Mouse (Mus musculus) midbrain, embryonic 14.5 days (tissue): ENCODE measurements at regions not wholly inside any gene's neighbourhood (a gene's known extent, or its start where the extent isn't known, plus 50 kb on each side); places are given as distances from the start of the nearest gene placed in this dataset.

Experiments used
- ATAC-seq: fragments of 200-750 bp; cut with Nextera tagmentation; 2 replicates; pipeline ENCODE4 v1.8.0; 2017; ENCODE audit warnings: moderate number of reproducible peaks, moderate library complexity; ENCODE audit not compliant: low FRiP score, low TSS enrichment
- DNase-seq: peaks from one replicate; pipeline ENCODE4 v3.0.0-alpha.2; 2015
- H3K27ac ChIP-seq: fragments of 300-500 bp; sonication (generic); replicated peaks from 2 replicates; pipeline ENCODE4 v1.5.1; 2014; ENCODE audit warnings: mild to moderate bottlenecking, low read depth, low read length, moderate library complexity
- H3K27me3 ChIP-seq: fragments of 300-500 bp; sonication (generic); 2 replicates; pipeline ENCODE4 v1.6.1; 2014; ENCODE audit warnings: low read length, control low read depth, mixed read lengths; ENCODE audit not compliant: control insufficient read depth, insufficient read depth
- H3K36me3 ChIP-seq: fragments of 300-500 bp; sonication (generic); 2 replicates; pipeline ENCODE4 v1.6.1; 2014; ENCODE audit warnings: low read length, control low read depth; ENCODE audit not compliant: control insufficient read depth, insufficient read depth
- H3K4me1 ChIP-seq: fragments of 300-500 bp; sonication (generic); 2 replicates; pipeline ENCODE4 v1.6.1; 2014; ENCODE audit warnings: mild to moderate bottlenecking, antibody characterized with exemption, low read length, control low read depth; ENCODE audit not compliant: control insufficient read depth, insufficient read depth
- H3K4me2 ChIP-seq: fragments of 300-500 bp; sonication (generic); 2 replicates; pipeline ENCODE4 v1.6.1; 2014; ENCODE audit warnings: mild to moderate bottlenecking, low read length, moderate library complexity
- H3K4me3 ChIP-seq: fragments of 300-500 bp; sonication (generic); replicated peaks from 2 replicates; pipeline ENCODE4 v1.5.1; 2014; ENCODE audit warnings: low read depth, low read length
- H3K9ac ChIP-seq: fragments of 300-500 bp; sonication (generic); replicated peaks from 2 replicates; pipeline ENCODE4 v1.6.1; 2014; ENCODE audit warnings: mild to moderate bottlenecking, low read length, moderate library complexity
- H3K9me3 ChIP-seq: fragments of 300-500 bp; sonication (generic); 2 replicates; pipeline ENCODE4 v1.6.1; 2016; ENCODE audit warnings: low read length, control low read depth, mixed read lengths; ENCODE audit not compliant: control insufficient read depth
- WGBS: fragments of 180-500 bp; shearing (Covaris S2); extraction: QIAGEN DNeasy Blood & Tissue Kit; methylation state at CpG from one replicate; pipeline ENCODE4 v1.1.7; 2014; 5-methylcytosine and 5-hydroxymethylcytosine counted together

DNA sequence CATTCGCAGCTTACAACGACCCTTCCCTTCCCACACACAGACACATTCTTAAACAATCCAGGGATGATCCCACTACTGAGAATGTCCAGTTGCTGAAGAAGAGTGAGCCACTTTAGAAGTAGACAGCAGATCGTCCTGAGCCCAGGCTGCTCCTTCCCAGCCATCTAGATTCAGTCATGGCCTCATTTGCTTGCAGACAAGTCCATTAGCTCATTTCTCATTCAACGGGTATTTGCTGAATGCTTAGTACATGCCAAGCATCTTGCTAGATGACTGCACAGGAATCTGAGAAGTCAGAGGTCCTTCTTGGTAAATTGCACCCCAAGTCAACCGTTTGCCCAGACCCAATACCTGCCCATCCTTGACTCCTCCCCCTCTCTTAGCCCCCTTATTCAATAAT, 57.8 kb downstream of the Ier5 start:
- no peak for DNase-seq
- no peak overlapping the region for H3K4me2 ChIP-seq
- ATAC-seq, result no peak
- no peaks in the 10 kb centered on the region for H3K27me3 ChIP-seq
- H3K9me3 ChIP-seq, result no peaks in the 10 kb centered on the region
- H3K9ac ChIP-seq, result no peak overlapping the region
- H3K4me1 ChIP-seq, result no peaks in the 10 kb centered on the region
- 72% methylated on average over 5 of the region's 5 CpGs for WGBS
- H3K4me3 ChIP-seq, result no peak overlapping the region
- no peaks in the 10 kb centered on the region for H3K36me3 ChIP-seq
- no peak overlapping the region for H3K27ac ChIP-seq

DNA sequence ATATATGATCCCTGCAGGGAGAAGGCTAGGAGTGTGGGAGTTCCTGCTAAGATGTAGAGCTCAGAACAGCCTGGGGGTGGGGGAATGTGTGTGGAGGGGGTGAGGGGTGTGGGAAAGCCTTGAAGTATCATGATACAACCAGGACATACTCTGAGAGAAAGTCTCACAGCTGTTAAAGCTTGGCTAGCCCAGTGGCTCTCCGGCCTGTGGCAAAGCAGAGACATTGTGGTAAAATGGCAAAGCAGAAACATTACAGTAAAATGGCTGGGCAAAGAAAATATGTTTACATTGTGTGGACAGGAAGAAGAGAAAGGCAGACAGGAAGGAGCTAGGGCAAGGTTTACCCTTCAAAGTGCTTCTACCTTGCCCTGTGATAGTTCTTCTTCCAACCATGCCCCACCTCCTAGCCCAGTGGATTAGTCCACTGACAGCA, 58.5 kb downstream of the Ier5 start:
- H3K4me3 ChIP-seq, result no peak overlapping the region
- H3K4me2 ChIP-seq, result no peak overlapping the region
- H3K27ac ChIP-seq, result no peak overlapping the region
- 90% methylated on average over 1 of the region's 1 CpGs for WGBS
- ATAC-seq (no peak), DNase-seq (no peak)
- no peak overlapping the region for H3K9ac ChIP-seq
- H3K9me3 ChIP-seq, result no peaks in the 10 kb centered on the region
- H3K27me3 ChIP-seq, result no peaks in the 10 kb centered on the region
- no peaks in the 10 kb centered on the region for H3K4me1 ChIP-seq
- H3K36me3 ChIP-seq, result no peaks in the 10 kb centered on the region

DNA sequence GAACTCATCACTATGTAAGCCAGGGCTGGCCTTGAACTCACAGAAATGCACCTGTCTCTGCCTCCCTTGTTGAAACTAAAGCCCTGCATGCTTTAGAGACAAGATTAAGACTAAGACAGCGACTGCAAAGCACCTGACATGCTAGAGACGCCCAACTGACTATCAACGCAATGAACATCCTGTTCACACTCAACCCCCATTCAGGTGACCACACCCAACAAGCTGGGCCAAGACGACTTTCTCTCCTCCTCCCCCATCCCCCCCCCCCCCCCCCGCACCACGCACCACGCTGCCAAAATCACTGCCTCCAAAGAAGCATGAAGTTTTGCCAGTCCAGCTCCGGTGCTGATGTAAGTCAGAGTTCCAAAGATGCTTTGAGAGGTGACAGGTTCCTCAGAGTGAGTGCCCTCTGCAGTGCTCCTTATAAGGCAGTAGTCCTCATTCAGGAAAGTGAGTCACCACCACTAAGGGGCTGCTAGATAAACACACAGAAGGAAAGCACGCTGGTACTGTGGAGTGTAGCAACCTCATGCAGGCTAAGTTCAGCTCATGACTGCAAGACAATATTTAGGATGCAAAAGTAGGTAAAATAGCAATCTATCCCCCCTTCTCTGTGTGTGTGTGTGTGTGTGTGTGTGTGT, 59.2 kb downstream of the Ier5 start:
- WGBS, result 52% methylated on average over 8 of the region's 9 CpGs
- H3K4me3 ChIP-seq, result no peak overlapping the region

DNA sequence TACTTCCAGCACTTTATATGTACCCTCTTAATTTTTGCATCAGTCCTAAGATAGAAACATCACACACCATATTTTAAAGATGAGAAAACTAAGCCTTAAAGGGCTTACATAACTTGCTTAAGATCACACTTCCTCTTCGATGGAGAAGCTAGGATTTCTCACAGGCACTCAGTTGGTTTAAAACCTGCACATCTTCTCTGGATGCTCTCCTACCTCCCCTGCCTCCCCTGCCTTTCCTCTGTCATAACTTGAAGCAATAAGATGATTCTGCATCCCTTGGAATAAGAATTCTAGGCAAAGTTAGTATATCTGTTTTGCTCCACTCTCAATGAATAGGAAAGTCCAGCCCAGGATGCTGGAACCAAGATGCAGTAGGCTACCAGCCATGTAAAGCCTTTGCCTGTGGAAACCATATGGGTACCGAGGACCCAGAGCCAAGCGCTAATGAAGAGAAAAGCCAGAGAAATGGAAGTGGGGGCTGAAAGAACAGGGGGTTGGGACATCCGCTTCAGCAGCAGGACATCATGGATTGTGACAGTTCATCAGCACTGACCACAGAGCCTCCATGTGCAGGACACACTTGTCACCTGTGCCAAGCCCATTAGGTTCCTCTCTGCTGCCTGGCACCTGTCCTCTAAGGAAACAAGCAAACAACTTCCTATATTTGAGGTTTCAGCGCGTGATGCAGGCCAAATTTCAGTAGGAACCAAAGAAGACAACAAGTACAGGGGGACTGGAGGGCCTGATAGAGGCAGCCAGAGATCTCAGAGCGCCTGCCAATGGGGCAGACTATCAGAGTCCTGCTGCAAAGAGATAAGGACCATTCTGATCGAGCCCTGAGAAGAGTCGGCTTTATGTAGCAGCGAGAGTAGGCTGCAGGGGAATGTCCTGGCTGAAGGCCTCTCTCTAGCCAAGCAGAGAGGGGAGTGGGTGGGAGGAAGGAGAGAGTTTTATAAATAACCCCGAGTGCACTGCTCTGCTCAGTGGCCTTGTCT, 60.5 kb downstream of the Ier5 start:
- Histone ChIP-seq H3K4me3 (no peak overlapping the region), H3K4me2 (no peak overlapping the region), H3K9ac (no peak overlapping the region), H3K27ac (no peak overlapping the region), H3K36me3 (no peaks in the 10 kb centered on the region), H3K9me3 (no peaks in the 10 kb centered on the region), H3K4me1 (no peaks in the 10 kb centered on the region), H3K27me3 (no peaks in the 10 kb centered on the region)
- ATAC-seq (no peak), DNase-seq (no peak)
- WGBS, result 72% methylated on average over 11 of the region's 11 CpGs

More for the DNA sequence above, 59.2 kb downstream of the Ier5 start:
- Histone ChIP-seq H3K4me1 (no peaks in the 10 kb centered on the region), H3K27ac (no peak overlapping the region), H3K27me3 (no peaks in the 10 kb centered on the region), H3K9me3 (no peaks in the 10 kb centered on the region), H3K4me2 (no peak overlapping the region), H3K9ac (no peak overlapping the region), H3K36me3 (no peaks in the 10 kb centered on the region)
- ATAC-seq (no peak), DNase-seq (no peak)

DNA sequence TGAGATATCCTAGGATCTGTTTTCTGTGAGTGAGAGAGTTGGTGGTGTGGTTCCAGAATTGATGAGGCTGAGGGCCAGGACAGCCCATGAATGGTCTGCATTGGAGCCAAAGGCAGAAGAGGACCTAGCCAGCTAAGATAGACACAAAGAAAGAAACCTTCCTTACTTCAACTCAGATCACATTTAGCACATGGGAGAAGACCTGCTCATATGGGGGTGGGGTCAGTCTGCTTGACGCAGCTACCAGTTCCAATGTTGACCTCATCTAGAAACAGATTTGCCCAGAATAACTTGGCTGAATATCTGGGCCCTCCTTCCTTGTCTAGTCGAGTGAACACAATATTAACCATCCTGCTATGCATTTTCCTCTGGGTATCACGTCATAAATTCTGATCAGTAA, 62.0 kb downstream of the Ier5 start:
- Histone ChIP-seq H3K4me2 (no peak overlapping the region), H3K4me1 (no peaks in the 10 kb centered on the region), H3K9ac (no peak overlapping the region), H3K36me3 (no peaks in the 10 kb centered on the region), H3K4me3 (no peak overlapping the region), H3K27me3 (no peaks in the 10 kb centered on the region), H3K27ac (no peak overlapping the region), H3K9me3 (no peaks in the 10 kb centered on the region)
- 88% methylated on average over 3 of the region's 3 CpGs for WGBS
- ATAC-seq (no peak), DNase-seq (no peak)

DNA sequence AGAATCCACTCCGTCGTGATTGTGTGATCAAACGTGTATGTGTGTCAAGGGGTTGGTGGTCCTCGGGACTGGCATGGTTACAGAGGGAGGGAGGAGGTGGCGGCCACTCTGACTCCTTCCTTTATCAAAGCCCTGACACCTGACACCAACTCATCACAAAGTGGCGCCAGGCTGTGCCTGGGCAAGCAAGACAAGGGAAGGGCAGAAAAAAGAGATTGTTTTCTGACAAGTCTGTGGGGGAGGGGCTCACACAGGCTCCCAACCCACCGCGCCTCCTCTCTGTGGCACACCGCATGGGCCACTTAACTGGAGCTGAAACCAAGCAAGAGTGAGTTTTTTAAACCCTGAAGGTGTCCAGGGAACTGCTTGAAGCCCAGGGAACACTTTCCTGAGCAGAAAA, 68.5 kb downstream of the Ier5 start:
- peaks cover 7% of the 10 kb centered on the region; the same call in 1 of the 2 replicates for H3K4me1 ChIP-seq
- H3K9ac ChIP-seq, result no peak overlapping the region
- H3K9me3 ChIP-seq, result peaks cover 3% of the 10 kb centered on the region; the same call in 1 of the 2 replicates
- ATAC-seq (no peak), DNase-seq (no peak)
- no peak overlapping the region for H3K4me2 ChIP-seq
- no peaks in the 10 kb centered on the region for H3K27me3 ChIP-seq
- no peaks in the 10 kb centered on the region for H3K36me3 ChIP-seq
- H3K27ac ChIP-seq, result no peak overlapping the region
- 8% methylated on average over 9 of the region's 9 CpGs for WGBS
- no peak overlapping the region for H3K4me3 ChIP-seq

DNA sequence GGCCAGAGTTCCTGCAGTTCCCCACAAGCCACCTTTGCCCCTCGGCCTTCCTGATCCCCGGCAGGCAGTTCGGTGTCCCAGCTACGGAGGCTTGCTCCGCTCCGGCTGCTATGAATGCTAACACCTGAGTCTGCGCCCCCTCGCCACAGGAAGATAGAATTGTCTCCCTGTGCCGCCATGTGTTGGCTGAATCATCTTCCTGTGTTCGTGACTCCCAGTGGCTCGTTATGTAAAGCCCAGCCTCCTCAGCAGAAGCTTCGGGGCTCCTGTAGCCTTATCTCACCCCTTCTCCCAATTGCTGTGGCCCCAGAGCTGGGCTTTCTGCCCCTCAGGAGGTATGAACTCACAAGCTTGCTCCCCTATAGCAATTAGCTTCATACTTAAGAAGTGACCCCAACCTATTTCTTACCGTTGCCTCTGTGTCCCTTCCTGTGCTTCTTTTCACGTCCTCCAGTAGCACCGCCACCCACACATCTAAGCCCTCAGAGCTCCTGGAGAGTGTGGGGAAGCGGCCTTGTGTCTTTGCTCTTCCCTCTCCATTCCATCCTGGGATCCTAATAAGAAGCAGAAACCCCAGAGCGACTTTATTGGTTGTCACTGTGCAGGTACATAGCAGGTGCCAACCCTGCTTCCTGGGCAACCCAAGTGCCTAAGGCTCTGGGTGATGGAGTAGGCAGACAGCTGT, 70.1 kb downstream of the Ier5 start:
- H3K4me2 ChIP-seq, result no peak overlapping the region
- WGBS, result 65% methylated on average over 17 of the region's 17 CpGs

DNA sequence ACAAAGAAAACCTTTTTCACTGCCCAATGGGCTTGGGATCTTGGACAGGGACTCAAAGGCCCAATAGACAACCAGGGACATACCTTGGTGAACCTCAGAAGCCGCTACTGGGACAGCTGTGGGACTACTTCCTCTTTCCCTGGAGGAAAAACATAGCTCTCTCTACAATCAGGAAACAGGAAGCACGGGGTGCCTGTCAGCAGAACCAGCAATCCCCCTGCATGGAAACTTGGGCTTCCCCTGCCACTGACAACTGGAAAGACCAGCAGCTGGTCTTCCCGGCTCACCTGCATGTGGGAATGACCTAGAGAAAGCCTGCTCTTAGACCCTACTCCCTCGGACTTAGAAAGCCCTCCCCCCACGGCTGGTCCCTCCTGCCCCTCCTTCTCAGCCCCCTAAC, 70.7 kb downstream of the Ier5 start:
- WGBS, result 54% methylated on average over 5 of the region's 5 CpGs
- no peak for DNase-seq
- Histone ChIP-seq H3K36me3 (no peaks in the 10 kb centered on the region), H3K27ac (no peak overlapping the region), H3K4me1 (peaks cover 7% of the 10 kb centered on the region), H3K9ac (no peak overlapping the region), H3K4me3 (no peak overlapping the region), H3K4me2 (no peak overlapping the region), H3K9me3 (peaks cover 3% of the 10 kb centered on the region; the same call in 1 of the 2 replicates), H3K27me3 (no peaks in the 10 kb centered on the region)
- no peak for ATAC-seq

More for the DNA sequence above, 70.1 kb downstream of the Ier5 start:
- H3K9ac ChIP-seq, result no peak overlapping the region
- H3K27me3 ChIP-seq, result no peaks in the 10 kb centered on the region
- no peak overlapping the region for H3K4me3 ChIP-seq
- peaks cover 7% of the 10 kb centered on the region; the same call in 1 of the 2 replicates for H3K4me1 ChIP-seq
- no peak for DNase-seq
- ATAC-seq, result no peak
- peaks cover 3% of the 10 kb centered on the region; the same call in 1 of the 2 replicates for H3K9me3 ChIP-seq
- no peak overlapping the region for H3K27ac ChIP-seq
- H3K36me3 ChIP-seq, result no peaks in the 10 kb centered on the region
